Mouse (Mus musculus): ENCODE data around the gene Galm.

Gene Galm

DNA sequence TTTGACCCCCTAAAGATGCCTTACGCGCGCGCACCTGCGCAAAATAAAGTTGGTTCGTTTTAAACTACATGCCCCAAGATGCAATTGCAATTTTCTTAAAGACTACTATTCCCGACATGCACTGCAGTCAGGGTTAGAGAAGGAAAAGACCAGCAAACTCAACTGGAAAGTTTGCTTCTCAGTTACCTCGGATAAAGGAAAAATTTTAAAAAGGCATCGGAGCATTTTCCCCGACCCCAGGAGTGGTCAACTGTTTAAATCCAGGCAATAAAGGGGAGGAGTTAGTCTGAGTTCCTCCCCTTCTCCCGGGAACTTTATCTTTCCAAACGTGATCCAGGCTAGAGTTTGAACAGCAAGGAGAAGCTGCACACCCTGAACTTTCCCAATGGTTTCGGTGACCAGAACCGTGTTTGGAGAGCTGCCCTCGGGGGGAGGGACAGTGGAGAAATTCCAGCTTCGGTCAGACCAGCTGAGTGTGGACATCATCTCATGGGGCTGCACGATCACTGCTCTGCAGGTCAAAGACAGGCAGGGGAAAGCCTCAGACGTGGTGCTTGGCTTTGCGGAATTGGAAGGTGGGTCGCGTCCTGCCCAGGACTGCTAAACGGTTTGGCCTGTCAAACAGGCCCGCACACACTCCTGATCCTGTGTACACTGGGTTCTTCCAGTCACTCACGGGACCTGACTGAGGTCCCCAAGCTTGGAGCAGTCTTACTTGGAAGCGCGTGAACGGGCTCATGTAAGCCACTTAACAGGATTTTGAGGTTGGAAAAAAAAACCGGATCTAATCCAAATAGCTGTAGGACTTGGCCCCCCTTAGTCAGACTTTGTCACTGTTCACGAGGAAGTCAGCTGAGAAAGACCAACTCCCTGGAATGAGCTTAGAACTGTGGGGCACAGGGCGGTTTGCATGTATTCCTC, at the start of gene Galm:
Gene Galm (plus strand): TSS at position 141 of the 921 bp plus-strand sequence.
- DNase-seq (ENCODE audit: low spot score) = peak; percentile 13

DNA sequence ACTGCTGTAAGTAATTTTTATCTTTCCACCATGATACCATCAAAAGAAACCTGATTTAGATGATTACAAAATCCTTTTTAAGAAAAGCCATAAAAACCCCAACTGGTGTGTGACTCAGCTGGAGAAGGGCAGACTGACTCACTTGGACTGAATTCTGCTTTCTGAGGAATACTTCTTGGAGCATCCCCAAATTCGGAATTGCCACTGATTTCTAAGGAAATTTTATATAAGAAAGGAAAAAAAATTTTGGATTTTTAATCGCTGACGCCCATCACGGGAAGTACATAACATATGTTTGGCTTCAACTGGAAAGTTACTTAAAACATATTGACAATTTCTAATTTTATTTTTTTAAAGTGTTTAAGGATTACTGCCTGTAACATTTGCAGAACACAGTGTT, 48.5 kb upstream of the Galm start:
- DNase-seq (ENCODE audit: low spot score) = no peak

DNA sequence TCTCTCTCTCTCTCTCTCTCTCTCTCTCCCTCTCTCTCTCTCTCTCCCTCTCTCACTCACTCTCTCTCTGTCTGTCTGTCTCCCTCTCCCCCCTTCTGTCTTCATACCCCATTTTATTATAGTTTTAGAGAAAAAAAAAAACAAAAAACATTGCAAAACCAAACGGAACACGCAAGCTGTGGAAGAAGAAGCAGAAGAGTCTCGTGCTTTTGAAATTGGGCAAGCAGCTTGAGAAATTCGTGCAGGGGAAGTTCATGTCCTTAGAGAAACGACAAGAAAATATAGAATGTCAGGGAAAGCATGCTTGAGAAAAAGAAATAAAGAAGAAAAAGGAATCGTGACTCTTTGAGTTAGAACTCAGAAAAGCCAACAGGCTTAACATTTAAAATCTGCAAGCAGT, 44.0 kb upstream of the Galm start:
- no peak for DNase-seq (ENCODE audit: low spot score)

DNA sequence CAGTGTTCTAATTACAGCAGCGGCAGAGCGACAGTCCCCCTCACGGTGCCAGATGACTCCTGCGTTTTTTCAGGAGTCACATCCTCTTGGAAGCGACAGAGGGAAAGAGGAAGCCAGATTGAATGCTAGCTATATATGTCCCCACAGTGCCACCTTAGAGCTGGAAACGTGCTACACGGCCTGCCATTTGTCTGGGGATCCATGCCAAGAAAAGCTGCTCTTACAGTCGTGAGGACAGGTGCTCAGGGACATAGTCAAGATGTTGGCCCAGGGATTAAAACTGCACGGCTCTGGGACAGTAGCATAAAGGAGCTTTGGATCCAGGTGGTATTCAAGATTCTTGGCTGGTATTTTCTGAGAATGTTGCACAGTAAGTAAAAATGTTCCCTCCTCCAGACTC, 42.8 kb upstream of the Galm start:
- no peak for DNase-seq (ENCODE audit: low spot score)

DNA sequence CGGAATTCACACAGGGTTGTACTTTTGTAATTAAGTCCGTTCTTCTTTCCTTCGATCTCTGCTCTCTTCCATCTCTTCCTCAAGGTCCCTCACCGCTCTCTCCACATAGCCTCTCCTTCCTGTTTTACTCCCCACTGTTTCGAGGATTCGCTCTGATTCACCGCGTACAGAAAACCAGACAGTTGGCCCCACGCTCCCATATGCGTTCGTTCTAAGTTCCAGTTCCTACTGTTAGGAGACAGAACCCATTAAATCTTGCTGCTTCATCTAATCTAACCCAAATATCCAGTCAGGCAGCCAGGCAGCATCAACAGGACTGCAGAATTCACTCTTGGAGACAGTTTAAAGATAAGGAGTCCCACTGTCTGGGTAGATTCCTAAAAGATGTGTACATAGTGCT, 40.7 kb upstream of the Galm start:
- no peak for DNase-seq (ENCODE audit: low spot score)

DNA sequence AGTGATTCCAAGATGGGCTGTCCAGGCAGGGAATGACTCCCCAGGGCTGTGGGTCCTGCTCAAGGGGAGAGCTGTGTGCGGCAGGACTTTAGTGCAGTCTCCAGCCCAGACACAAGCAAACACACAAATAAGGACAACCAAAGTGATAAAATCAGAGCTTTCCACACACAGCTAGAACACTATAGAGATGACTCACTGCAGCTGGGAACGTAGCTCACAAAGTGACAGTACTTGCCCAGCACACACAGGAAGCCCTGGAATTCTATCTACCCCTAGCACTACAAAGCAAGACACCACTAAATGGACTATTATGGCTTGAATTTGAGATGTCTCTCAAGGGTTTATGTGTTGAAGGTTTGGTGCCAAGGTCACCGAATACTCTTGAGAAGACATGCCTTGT, 39.1 kb upstream of the Galm start:
- no peak for DNase-seq (ENCODE audit: low spot score)

DNA sequence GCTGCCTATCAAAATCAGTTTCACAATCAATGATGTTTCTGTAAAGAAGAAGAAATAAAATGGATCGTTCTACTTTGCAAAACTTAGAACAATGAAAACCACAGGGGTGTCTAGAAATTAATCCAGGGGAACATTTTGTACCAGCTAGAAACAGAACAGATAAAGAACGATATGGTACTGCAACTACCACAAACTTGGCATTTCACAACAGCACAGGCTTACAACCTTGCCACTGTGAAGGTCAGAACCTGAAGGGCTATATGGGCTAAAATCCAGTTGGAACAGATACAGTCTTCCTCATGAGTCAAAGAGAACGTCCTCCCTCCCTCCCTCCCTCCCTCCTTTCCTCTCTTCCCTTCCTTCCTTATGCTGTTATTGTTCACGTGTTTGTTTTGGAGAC, 36.7 kb upstream of the Galm start:
- DNase-seq (ENCODE audit: low spot score) = no peak

DNA sequence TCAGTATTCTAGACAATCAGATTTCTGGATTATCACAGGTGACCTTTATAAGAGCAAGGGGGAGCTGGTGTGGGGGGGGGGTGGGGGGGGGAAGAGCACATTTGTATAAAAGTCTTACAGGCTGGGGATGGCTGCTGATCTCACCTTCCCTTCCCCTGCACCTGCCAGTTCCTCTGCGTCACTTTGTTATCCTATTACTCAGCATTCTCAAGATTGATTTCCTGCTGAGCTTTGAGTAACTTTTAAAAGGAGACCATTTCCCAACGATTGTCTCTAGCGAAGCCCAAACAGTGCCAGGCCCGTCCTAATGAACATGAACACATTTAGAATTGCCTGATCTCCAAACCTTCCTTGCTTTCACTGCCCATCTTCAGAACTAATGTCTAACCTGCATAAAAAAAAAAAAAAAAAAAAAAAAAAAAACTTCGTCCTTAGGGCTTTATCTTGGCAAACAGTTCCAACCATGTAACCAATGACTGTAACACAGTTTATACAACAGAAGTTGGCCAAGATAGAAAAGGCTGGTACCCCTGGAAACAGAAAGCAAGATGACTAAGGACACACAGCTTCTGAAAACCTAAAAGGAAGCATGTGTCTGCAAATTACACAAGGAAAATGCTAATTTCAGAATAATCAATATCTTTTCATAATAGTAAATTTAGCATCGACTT, 35.3 kb upstream of the Galm start:
- no peak for DNase-seq (ENCODE audit: low spot score)

DNA sequence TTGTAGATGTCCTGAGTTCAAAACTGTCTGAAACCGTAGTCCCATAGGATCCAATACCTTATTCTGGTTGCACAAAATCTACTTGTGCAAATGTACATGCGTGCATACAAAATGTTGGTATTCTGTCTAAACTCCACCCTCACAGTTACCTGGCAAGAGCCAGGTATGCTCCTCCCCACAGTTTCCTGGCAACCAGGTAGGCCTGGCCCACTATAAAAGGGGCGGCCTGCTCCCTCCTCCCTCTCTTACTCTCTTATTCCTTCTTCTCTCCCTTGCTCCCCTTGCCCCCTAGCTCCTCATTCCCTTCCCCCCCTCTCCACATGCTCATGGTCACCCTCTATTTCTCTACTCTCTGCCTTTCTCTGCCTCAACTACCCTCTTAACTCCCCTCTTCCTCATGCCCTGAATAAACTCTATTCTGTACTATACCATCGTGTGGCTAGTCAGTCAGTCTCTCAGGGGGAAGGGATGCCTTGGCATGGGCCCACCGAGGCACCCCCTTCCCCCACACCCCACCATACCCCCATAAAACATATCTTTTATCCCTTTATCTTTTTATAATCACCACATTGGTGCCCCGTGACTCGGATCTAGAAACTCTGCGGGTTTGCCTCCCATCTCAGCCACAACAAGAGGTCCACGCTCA, 31.9 kb upstream of the Galm start:
- DNase-seq (ENCODE audit: low spot score) = no peak

DNA sequence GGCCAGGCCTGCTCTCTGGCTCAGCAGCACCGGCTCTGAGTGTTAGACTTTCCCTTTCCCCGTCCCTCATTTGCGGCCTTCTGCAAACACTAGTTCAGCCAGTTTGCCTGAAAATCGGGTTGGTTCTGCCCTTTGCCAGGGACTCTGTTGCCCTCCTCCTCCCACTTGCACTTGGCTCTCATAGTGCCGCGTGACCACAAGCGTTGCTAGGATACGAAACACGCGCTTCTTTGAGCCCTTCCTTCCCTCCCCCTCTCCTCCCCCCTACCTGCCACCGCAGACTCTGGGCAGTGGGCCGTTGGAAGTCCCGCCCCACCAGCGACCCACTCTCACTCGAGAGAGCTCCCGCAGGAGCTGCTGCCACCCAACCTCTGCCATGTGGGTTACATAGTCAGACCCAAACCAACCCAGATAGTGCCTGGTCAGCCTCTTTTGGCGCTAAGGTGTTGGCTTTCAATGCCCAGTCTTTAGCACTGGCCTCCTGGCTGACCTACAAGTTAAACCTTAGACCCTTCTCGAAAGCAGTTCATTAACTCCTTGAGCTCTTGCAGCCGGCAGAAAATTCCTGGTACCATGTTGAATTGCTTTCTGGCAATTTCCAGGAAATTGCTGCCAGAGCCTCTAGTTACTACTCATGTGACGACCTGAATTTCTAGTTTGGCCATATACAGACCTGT, 31.1 kb upstream of the Galm start:
- no peak for DNase-seq (ENCODE audit: low spot score)

DNA sequence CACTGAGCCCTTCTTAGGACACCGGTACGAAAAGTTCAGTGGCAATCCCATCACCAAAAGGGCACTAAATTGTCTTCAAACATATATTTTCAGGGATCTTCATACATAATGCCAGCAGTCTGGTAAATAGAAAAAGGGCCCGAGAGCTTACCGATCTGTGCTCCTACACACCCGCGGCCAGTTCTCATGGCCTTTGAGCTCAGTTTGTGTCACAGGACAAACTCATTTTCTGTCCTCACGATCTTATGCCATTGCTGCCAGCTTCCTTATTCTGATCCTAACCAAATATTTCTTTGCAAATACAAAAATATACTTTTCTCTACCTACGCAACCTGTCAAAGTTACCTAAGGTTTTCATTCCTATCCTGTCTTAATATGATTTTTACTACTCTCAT, 30.6 kb upstream of the Galm start:
- no peak for DNase-seq (ENCODE audit: low spot score)

DNA sequence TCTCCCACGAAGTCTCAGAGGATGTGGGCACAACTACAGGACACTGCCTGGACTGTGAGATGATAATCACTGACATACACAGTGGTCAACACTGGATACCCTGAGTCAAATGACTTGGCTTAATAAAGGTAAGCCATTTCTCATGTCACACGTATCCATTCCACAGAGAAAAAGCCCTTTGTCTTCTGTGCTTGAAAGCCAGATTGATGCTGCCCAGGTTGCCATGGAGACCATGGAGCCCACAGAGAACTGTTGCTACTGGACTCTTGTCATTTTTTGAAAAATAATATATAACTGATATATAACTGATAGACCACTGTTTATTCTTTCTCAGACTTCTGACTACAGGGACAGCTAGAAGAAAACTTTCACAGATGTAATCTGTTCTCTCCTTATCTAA, 30.1 kb upstream of the Galm start:
- no peak for DNase-seq (ENCODE audit: low spot score)

DNA sequence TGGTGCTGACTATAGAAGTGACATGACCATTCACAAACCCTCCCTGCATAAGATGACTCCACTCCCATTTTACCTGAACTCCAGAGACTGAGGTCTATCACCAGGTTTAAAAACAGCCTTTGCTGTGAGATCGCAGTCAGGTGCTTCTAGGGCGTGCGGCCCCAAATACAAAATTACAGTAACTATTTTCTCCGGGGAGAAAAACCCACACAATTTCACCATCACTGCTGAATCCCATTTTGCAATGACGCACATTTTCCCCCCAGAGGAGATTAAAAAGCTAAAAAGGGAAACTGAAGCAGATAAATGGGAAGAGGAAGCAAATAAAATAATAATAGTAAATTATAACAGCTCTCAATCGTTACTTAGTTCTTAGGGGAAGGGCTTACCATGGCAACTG, 27.4 kb upstream of the Galm start:
- no peak for DNase-seq (ENCODE audit: low spot score)

DNA sequence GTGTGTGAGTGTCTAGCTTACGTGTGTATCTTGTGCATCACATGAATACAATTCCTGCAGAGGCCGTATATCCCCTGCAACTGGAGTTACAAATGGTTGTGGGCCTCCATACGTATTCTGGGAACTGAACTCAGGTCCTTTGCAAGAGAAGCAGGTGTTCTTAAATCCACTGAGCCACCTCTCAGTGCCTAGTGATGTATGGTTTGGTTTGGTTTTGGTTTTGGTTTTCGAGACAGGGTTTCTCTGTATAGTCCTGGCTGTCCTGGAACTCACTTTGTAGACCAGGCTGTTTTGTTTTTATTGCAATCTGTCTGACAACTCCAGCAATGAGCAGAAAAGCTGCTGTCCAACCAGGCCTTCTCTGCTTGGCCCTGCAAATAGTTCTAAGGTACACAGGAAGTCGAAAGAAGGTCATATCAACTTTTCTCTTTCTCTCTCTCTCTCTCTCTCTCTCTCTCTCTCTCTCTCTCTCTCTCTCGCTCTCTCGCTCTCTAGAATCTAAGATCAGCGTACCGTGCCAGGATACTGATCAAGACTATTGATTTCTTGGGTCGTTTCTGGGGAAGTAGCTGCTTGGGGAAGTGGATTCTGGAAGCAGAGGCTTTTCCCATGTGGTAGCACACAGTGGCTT, 21.8 kb upstream of the Galm start:
- DNase-seq (ENCODE audit: low spot score) = no peak

DNA sequence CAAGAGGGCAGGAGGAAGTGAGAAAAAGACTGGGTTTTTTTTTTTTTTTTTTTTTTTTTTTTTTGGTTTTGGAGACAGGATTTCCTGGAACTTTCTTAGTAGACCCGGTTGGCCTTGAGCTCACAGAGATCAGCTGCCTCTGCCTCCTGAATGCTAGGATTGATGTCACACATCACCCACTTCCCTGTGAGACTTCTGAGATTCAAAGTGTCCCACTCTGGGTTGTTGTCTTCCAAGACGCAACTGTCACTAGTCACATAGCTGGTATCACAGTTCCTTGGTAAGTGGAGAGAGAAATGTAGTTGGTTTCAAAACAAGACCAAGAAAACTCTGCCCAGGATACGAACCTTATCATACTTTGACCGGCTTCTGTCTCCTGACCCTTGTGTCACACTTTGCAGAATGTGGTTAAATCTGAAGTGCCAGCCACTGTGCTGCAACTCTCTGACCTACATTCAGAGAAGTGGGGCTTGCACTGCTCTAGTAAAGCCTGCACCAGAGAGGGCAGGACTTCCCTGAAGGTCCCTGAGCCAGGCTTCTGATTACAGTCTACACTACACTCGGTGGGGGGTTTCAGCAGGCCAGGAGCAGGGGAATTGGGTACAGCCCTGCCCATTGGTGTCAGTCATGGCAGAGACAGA, 14.5 kb upstream of the Galm start:
- no peak for DNase-seq (ENCODE audit: low spot score)

DNA sequence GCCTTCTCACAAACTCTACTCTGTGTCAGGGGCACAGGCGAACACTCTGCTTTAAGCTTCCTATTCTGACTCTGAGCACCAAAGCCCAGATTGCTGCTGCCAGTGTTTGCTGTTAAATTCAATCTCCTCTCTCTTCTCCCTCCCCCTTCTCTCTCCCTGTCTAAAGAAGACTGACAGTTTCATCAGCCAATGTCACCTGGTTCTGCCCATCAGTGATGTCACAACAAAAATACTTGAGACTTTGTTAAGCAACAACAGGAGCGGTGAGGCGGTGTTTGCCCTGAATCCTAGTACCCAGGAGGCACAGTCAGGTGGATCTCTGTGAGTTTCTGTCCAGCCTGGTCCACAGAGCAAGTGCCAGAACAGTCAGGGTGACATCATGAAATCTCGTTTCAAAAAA, 13.8 kb upstream of the Galm start:
- no peak for DNase-seq (ENCODE audit: low spot score)

DNA sequence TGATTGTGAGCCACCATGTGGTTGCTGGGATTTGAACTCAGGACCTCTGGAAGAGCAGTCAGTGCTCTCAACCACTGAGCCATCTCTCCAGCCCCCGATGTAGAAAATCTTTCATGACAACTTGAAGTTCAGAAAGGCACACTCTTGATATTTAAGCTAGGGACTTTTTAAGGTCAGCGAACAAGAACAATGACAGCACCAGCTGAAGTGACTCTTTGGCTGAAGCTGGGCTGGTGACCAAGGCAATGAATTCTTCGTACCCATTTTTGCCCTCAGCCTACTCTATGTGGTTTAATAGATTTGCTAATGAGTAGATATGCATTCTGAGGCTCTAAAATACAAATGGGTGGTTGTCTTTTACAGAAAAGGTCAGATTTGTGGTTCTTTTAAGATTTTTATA, 6.9 kb upstream of the Galm start:
- DNase-seq (ENCODE audit: low spot score) = no peak

DNA sequence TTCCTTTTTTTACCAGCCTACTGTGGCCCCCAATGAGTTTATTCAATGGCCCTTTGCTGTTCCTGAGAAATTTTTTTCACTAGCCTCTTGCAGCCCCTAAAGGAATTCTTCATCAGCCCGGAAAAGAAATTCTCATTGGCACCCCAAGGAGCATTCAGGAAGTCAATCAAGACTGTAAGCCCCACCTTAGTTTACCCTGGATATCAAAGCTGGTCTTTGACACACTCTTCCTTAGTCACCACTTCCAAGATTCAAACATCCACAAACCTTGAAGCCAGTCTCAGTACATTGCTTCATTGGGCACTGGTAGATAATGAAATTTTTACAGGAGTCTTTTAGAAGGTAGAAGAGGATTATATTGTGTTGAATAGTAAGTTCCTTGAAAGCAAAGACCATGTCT, 5.4 kb upstream of the Galm start:
- DNase-seq (ENCODE audit: low spot score) = no peak

DNA sequence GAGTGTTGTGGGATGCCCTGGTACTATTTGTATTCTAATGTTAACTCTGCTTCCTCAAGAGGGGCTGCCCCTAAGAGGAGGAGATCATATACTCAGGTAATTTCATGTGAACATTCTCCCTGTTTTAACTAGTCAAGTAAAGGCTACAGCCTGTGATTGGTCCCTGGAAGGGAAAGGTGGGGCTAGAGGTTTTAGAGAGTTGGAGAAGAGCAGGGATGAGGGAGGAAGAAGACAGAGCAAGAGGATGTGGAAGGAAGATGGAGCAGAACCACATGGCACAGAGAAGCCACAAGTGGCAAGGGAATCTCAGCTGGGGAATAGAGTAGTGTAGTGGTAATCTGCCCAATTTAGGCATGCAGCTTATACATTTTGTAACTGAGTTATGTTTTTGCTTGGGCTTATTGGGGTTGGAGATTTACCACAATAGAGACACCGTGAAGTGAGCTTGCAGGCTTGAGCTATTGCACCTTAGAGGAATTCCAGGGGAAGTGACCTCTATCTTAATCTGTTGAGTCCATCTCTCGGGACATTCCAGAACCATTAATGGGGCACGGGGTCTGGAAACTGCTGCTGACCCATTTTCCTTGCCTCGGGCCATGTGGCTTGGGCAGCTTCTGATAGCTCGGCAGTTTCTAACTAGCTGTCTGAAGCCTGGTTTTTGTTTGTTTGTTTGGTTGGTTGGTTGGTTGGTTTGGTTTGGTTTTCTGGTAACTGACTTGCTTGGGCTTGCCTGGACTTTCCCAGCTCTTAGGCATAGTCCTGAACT, 2.1 kb upstream of the Galm start:
- no peak for DNase-seq (ENCODE audit: low spot score)

DNA sequence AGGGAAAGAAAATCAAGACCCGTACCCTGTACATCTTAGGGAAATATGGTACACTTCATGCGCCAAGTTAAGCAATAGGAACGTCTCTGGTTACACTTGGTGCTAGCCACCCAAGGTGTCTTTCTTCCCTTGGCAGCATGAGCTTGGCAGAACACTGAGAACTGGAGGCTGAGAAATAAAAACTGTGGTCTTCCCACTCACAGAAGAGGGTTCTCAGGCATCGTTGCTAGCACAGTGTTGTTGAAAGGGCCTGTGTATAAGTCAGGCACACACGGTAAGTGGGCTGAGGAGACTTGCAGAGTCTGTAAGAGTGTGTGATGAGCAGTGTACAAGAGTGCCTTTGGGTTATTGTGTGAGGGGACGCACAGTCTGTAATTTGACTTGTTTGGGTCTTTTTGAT, 1.1 kb upstream of the Galm start:
- DNase-seq (ENCODE audit: low spot score) = no peak

DNA sequence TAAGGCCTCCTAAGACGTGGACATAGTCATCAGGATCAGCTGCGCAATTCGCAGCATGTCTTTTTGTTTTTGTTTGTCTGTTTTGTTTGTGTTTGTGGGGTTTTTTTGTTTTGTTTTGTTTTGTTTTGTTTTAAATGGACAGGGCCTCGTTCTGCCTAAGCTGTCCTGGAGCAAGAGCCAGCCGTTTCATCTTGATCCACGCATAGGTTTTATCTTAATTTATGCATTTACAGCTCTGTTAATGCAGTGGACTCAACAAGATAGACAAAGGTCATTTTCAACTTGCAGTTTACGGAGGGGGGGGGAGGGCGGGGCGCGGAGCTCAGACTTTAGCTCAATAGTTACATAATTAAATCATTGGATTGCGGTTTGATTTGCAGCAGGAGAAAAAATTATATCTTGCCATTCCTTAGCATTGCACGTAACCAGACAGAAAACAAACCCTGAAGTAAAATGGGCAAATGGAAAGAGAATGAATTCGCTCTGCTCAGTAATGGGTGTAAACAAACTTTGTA, 1.3 kb downstream of the Galm start:
- DNase-seq (ENCODE audit: low spot score) = no peak

Data from c-Kit-positive CD71-positive TER-119-positive erythroid progenitor cells, embryonic 14.5 days (primary cell).